Mouse (Mus musculus) kidney, adult 9 months (tissue): Measurements from ENCODE around the gene Mrps30.
"Not testable (repeated sequence)": the region's sequence is repeated elsewhere in the genome, so short reads cannot be mapped to it uniquely, and the experiment has no call there.

Experiments
- DNase-seq: peaks from one replicate; pipeline ENCODE4 v3.0.0; 2022

Gene Mrps30

GRCm38 (mm10) chr13:118386511-118387447, at the start of gene Mrps30, which contains the start of gene B430218F22Rik:
Gene Mrps30 (minus strand): TSS chr13:118387252.
Gene B430218F22Rik (plus strand): TSS chr13:118386630.
- DNase-seq, result peak; percentile 96

- DNase-seq, result no peak
These were observed 33.8 kb upstream of the Mrps30 start for GRCm38 (mm10) chr13:118420847-118421246.

- no peak for DNase-seq
These were observed 33.4 kb upstream of the Mrps30 start for GRCm38 (mm10) chr13:118420408-118420807.

- DNase-seq, result no peak
These were observed 31.1 kb upstream of the Mrps30 start for GRCm38 (mm10) chr13:118418163-118418562.

- no peak for DNase-seq
These were observed 24.4 kb upstream of the Mrps30 start for GRCm38 (mm10) chr13:118411297-118411992.

- peak; percentile 49 for DNase-seq
These were observed 16.5 kb upstream of the Mrps30 start for GRCm38 (mm10) chr13:118403544-118403943.

- DNase-seq, result no peak
These were observed 13.3 kb upstream of the Mrps30 start for GRCm38 (mm10) chr13:118400340-118400739.

GRCm38 (mm10) chr13:118395803-118396202, 8.8 kb upstream of the Mrps30 start:
- no peak for DNase-seq

- DNase-seq, result not testable (repeated sequence)
These were observed 373 bp upstream of the Mrps30 start for GRCm38 (mm10) chr13:118387448-118387801.

- no peak for DNase-seq
These were observed 6.7 kb downstream of the Mrps30 start for GRCm38 (mm10) chr13:118380381-118380780.

GRCm38 (mm10) chr13:118379155-118379554, 7.9 kb downstream of the Mrps30 start:
- peak; percentile 61 for DNase-seq

GRCm38 (mm10) chr13:118372871-118373270, 14.2 kb downstream of the Mrps30 start:
- DNase-seq, result no peak

GRCm38 (mm10) chr13:118365774-118366173, 21.3 kb downstream of the Mrps30 start:
- DNase-seq, result peak; percentile 7

GRCm38 (mm10) chr13:118363342-118363741, 23.7 kb downstream of the Mrps30 start:
- no peak for DNase-seq

- no peak for DNase-seq
These were observed 36.2 kb downstream of the Mrps30 start for GRCm38 (mm10) chr13:118350870-118351269.

GRCm38 (mm10) chr13:118350257-118350656, 36.8 kb downstream of the Mrps30 start:
- peak; percentile 15 for DNase-seq
